Mouse (Mus musculus): ENCODE measurements around the gene Scyl3.

The Scyl3 gene

DNA sequence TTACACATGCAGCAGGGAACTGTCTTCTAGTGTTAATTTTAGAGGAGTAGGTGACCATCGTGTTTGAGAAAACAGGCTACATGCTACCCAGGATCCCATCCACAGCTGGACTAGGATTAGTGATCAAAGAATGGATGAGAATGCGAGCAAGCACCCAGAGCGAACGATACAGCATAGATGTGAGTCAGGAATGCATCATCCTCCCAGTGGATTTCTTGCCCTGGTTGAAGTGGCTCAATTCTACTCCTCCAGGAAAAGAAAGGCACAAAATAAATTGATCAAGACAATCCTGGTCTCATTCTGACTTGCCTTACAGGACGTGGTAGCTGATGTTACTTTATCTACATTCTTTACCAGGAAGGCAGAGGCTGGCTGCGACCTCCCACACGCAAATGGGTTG lies at the start of gene Scyl3:
TSS of gene Scyl3 (plus strand) at position 255 of the 400 bp plus-strand sequence.
- DNase-seq = no peak

DNA sequence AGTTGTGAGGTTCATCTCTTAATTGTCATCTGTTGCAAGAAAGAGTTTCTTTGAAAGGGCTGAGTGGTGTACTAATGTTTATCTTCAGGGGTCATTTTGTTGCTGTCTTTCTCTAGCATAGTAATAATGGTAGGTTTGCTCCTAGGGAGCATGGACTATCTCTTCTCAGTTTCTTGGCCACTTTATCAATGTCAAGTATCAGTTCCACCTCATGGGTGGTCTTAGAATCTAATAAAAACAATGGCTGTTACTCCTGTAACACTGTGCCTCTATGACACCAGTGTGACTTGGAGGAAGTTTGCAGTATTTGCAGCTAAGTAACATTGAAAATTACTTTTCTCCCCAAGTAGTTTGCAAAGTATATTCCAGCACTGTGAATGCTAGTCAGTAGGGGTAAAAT lies 39.3 kb upstream of the Scyl3 start:
- DNase-seq = no peak

DNA sequence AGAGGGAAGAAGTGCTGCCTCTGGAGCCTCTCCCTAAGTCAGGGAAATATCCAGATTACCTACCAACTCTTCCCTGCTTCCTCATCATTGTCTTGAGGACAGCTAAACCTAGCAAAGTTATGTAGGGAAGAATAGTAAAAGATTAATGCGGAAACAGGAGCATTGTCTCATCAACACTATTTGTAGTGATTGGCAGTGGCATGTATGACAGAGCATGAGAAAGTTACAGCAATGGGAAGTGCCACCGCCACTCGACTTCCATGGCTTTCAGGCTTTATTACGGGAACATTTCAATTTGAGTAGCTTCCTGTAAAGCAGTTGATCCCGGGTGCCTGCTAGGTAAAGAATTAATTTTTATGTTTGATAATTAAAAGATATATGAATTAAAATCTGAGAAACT lies 35.6 kb upstream of the Scyl3 start:
- DNase-seq = no peak

GRCm38 (mm10) chr1:163893774-163894527 lies 34.9 kb upstream of the Scyl3 start:
- DNase-seq = no peak

DNA sequence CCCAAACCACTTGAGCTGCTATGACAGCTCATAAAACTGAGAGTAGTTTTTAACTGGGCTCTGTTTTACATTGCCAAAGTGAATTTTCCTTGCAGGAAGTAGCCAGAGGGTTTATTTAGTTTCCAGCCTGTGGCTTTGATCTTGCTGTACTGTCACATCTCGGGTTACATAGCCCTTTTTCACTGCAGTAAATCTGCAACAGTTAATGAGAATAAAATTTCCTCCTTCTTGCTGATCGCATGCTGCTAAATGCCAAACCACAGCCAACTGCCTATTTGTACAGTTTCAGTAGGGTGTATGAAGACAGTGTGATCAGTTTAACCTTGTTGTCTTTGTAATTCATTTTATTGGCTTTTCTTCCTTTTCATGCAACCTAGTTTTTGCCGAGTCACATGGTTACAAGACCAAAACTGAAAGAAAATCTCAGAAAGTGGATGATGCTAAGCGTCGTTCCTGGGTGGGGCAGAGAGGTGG lies 30.6 kb upstream of the Scyl3 start:
- no peak for DNase-seq

GRCm38 (mm10) chr1:163899575-163899974 lies 29.3 kb upstream of the Scyl3 start:
- no peak for DNase-seq

- no peak for DNase-seq
Measured at GRCm38 (mm10) chr1:163900168-163900567, 28.7 kb upstream of the Scyl3 start.

- DNase-seq = no peak
Measured at GRCm38 (mm10) chr1:163903411-163903810, 25.5 kb upstream of the Scyl3 start.

GRCm38 (mm10) chr1:163907007-163907811 lies 21.7 kb upstream of the Scyl3 start:
- no peak for DNase-seq

DNA sequence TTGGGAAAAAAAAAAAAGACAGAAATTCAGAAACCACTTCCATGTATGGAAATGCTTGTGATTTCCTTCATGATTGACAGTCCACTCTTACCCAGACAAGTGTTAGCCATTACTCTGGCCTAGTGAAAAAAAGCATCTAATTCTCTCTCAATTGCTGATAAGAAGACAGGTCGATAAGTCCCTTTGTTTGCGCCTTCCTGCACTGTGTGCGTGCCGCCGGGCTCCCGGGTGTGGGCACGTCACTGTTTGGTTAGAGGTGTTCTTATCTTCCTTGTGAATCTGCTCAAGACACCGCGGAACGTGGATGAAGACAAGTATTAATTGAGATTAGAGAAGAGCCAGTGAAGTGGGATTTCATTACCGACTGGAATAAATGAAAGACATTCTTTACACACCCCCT lies 20.5 kb upstream of the Scyl3 start:
- no peak for DNase-seq

- DNase-seq = no peak
Measured at GRCm38 (mm10) chr1:163910343-163910742, 18.6 kb upstream of the Scyl3 start.

GRCm38 (mm10) chr1:163910785-163911184 lies 18.1 kb upstream of the Scyl3 start:
- DNase-seq = no peak

GRCm38 (mm10) chr1:163911981-163912380 lies 16.9 kb upstream of the Scyl3 start:
- DNase-seq = no peak

DNA sequence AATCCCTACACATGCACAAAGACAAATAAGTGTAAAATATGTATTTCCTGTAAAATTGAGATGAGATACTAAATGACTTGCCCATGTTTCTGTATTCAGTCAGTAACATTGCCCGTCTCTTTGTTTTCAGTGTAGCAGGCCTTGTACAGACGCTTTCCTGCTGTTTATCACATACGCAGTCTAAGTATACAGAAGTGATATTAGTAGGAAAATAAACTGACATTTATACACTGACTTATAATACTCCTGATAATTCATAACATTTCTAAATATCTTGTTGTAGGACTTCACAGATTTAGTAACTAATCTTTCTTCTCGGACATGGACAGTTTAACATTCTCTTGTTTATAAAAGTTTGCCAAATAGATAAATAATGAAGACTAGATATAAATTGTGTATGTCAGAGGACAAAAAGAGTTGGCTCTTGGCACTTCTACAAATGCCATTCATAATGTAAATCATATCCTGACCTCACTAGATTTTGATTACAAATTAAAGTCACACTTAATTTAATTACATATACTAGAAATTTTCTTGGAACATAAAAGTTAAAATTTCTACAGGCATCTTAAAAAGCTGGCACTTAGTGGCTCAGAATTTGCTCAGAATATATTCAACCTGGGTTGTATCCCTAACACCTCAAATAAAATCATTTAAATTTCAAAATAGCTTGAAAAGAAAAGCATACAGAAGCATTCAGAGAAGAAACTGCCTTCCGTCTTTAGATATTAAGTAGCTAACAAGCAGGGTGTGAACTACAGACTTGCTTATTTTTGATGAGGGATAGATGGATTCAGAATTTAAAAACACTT lies 11.3 kb upstream of the Scyl3 start:
- no peak for DNase-seq

GRCm38 (mm10) chr1:163924093-163924492 lies 4.8 kb upstream of the Scyl3 start:
- DNase-seq = no peak

DNA sequence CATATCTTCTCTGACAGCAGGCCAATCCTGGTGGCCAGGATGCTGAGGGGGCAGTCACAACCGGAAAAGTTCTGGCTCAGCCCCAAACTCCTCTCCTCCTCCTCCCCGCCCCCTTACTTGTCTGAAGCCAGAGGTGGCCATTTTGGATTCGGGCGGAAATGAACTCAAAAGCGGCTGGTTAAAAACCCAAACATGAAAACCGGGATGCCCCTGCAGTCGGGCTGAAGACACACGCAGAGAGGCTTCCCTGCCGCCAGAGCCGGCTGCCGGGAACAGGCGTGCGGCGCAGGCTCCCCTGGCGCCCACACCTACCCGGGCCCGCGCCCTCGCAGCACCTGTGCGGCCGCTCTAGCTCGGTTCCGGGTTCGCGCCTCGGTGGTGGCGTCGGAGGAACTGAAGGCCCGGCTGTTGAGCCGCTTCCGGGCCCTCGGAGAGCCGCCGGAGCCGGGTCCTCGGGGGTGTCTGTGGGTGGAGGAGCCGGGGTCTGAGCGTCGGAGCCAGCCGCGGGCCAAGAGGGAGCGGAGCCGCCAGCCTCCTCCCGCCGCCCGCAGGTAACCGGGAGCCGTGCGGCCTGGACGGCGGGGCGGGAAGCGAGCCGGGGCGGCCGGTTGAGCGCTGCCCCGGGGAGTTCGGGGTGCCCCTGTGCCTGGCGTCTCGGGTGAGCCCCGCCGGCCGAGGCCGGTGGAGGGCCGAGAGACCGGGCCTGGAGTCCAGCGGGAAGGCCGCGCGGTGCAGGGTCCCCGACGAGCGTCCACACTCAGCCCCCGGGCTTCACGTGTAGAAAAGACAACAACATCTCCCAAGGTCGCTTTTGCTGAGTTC lies 947 bp downstream of the Scyl3 start:
- DNase-seq = peak; percentile 88

- no peak for DNase-seq
Measured at GRCm38 (mm10) chr1:163930458-163930794, 1.5 kb downstream of the Scyl3 start.

GRCm38 (mm10) chr1:163931801-163932200 lies 2.9 kb downstream of the Scyl3 start:
- DNase-seq = no peak

GRCm38 (mm10) chr1:163934591-163934990 lies 5.7 kb downstream of the Scyl3 start:
- DNase-seq = no peak

DNA sequence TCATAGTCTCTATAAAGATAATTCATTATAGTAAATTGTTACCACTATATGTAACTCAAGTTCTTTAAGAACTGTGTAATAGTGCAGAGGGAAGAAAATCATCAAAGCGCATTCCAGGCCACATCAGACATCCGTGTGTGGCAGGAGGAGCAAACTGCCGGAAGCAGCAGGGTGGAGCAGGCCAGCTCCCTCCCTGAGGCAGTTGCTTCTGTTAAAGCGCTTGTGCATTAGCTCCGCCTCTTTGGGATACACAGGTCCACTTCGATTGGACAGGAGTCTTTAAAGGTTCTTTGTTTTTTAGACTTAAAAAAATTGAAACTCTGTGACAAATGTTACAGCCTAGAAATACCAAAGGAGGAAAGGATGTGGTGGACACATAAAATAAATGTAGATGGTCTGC lies 13.2 kb downstream of the Scyl3 start:
- DNase-seq = no peak

DNA sequence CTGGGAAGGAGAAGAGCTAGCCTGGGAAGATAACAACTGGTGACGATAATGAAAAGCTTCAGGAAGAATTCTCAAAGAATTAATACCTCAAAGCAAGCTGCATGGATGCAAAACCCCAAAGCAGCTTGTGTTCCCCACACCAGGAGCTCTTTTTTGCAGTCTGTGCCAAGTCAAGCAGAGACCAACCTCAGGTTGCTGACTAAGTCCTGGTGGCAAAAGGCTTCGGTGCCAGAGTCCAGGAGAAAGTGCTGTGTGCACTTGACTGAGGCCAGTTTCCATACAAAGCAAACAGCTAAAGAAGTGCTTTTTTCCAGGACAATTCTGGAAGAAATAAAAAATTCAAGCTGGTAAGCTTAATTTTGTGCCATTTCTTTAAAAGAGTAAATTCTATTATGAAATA lies 24.5 kb downstream of the Scyl3 start:
- no peak for DNase-seq

- DNase-seq = no peak
Measured at GRCm38 (mm10) chr1:163958036-163958435, 29.1 kb downstream of the Scyl3 start.

Data from right cerebral cortex, postnatal 14 days (tissue).